Mouse (Mus musculus) c-Kit-negative CD71-positive TER-119-positive erythroid progenitor cells, embryonic 14.5 days (primary cell): ENCODE measurements around the gene Oxct1.

Experiments
- DNase-seq: peaks from one replicate; pipeline ENCODE4 v3.0.0-alpha.2; 2013; ENCODE audit warnings: low read depth, low spot score

The Oxct1 gene

GRCm38 (mm10) chr15:4105498-4105897 is 79.3 kb downstream of the Oxct1 start:
- no peak for DNase-seq

DNA sequence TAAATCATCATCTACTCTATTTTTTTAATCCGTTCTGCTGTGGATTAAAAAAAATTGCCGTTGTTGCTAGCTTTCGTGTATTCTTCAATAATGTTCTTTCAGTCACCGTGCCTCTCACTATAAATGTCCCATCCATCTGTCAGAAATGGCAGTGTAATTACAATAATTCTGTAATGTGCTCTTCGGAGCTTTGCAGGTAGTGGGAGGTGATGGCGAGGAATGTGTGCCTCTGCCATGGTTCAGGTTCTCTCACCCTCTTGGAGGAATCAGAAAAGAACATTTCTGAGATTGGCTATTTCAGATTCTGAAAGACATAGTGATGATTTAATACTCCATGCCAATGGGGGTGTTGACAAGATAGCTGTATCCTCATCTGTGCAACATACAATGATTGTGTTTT is 93.8 kb downstream of the Oxct1 start:
- DNase-seq = no peak

- DNase-seq = no peak
Measured at GRCm38 (mm10) chr15:4124648-4125047, 98.5 kb downstream of the Oxct1 start.

DNA sequence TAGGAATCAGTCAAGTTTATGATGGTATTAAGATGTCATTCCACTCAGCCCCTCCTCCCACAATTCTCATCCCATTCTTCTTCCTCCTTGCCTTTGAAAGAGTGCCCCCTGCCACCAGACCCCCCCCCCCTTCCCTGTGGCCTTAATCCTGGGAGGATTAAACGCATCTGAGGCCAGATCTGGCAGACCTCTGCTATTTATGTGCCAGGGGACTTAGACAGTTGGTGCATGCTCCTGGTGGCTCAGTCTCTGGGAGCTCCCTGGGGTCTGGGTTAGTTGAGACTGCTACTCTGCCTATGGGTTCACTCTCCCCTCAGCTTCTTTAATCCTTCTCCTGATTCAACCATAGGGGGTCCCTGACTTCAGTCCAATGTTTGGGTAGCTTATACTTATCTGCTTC is 112.3 kb downstream of the Oxct1 start:
- DNase-seq = no peak

DNA sequence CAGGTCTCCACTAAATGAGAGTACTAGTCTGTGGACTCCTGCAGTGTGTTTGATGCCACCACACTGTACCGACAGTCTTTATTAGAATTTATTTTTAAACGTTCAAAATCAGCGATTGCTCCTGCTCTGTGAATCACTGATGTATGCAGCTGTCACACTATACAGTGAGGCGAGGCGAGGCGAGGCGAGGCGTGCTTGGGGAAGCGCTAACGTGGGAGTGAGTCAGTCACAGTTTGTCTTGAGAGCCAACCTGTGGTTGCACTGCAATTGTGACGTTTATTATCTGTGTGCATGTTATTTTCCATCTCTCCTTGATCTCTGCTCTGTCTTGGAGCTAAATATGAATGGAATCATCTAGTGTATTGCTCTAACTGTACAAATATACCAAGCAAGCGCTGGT is 113.3 kb downstream of the Oxct1 start:
- no peak for DNase-seq

DNA sequence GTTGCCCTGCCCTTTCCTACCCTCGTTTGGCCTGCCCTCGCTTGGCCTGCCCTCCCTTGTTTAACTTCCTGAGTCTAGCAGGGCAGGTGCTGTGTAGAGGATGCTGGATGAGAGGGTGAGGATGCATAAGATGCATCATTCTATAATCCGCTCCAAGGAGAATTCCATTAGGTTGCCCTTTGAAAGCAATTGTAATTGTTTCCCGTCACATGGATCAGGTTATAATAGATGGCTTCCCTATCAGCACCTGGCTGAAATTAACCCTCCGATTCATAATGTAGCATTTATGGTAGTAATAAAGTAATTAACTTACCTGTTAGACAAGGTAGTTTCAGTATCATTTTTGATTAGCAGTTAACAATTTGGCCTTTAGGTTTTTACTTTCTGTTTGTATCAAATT is 119.2 kb downstream of the Oxct1 start:
- no peak for DNase-seq

DNA sequence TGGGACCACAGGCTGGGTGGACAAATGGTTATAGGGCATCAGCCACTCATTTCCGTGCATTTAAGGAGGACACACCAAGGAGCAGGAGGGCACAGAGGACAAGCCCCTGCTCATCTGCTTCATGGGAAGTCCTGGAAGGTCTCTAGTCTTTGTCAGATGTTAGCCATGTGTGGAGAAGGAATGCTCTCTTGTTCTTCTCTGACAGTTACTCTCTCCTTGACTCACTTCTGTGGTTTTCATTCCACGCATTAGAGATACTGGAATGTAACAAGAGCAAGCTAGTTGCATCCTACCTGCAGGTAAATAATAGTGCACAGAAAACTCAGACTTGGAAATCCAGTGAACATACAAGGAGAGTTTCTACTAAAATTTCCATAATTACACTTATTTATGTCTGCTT is 121.5 kb downstream of the Oxct1 start:
- DNase-seq = no peak

GRCm38 (mm10) chr15:4148649-4149389 is 122.6 kb downstream of the Oxct1 start:
- no peak for DNase-seq

DNA sequence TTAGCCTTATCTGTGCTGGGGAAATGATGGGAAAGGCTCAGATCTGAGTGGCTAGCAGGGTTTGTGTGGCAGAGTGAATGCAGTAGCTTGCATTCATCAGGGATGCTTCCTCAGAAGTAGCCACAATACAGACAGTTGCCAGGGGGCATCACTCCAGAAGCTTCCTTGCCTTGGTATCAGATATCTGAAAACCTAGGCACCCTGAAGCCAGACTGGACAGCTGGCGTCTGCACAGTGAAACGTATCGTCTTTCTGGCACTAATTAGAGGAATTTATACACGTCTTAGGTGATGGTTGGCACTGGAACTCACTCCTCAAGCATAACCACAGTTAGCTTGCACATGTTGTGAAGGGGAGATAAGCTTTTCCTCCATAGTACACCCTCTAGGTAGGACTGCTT is 128.5 kb downstream of the Oxct1 start:
- no peak for DNase-seq

DNA sequence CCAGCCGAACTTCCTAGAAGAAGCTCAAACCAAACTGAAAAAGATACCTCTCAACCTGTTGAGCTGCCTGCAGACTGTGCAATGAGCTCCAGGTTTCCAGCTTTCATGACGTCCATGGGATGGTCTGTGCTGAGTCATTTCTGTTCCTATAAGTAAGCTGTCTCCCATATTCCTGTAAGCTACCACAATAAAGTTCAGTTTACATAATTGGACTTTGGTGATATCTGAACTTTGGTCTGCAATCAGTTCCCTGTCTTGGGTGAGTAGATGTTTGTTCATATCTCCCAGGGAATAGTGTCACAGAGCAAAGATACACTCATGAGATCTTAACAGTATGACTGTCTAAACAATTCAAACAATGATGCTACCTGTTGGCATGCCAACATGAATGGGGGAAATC is 141.8 kb downstream of the Oxct1 start:
- no peak for DNase-seq

GRCm38 (mm10) chr15:4171600-4171999 is 145.4 kb downstream of the Oxct1 start:
- DNase-seq = no peak

- no peak for DNase-seq
Measured at GRCm38 (mm10) chr15:4197913-4198312, 171.7 kb downstream of the Oxct1 start.
